ENCODE assay signal across 7 mouse cellular contexts in the genomic region with DNA sequence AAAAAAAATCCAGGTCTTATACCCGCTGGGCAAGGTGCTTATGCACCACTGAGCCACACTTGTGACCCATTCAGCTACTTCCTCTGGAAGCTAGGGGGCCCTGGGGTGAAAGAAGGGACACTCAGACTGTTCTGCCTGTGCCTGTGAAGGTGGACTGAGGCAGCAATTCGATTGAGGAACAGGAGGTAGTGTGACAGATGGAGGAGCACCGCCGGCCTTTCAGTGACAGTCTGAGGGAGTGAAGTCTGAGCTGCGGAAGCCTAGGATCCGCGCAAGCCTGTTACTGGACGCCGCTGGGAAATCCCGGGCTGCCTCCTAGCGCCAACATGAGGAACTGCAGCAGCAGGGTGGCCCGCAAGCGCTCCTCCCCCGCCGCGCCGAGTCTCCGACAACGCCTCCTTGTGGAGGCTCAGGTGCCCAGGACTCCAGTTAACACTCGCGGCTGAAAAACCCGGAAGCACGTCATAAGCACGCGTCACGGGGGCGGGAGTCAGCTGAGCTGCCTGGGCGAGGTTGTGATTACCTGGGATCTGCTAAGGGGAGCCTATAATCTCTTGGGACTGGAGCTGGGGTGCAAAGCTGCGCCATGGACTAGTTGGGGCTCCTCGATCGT. TPM values are rescaled to one million over a fixed set of nuclear protein-coding genes. Genes with fewer than 3 reads are reported as not detected.
DNase-seq lines count a peak whose midpoint lies in the region; ATAC-seq and TF ChIP-seq lines count a peak whose summit lies in the region.

Gene Vps18 (plus strand): TSS at position 471 of the 613 bp plus-strand sequence.

- intact Hi-C loops in left cerebral cortex, postnatal 4 days (cut with DNase I): loop anchor here (10.0 kb wide), 1 partner anchor 254 kb away; the partner anchor contains the start of gene Rpusd2

- peak; percentile 59; the same call in 1 of the 2 replicates for TF ChIP-seq POLR2A in small intestine, adult 2 months (IDR thresholded peaks at IDR 0.05; ENCODE audit: low read depth, low read length)

- H3K36me3 ChIP-seq in embryonic facial prominence, embryonic 10.5 days (replicated peaks): peaks cover 34% of the 10 kb centered on the region
- peaks cover 29% of the 10 kb centered on the region for H3K36me3 ChIP-seq in intestine, postnatal 0 days (ENCODE audit: control insufficient read depth, insufficient read depth)
- H3K36me3 ChIP-seq in midbrain, embryonic 12.5 days: peaks cover 26% of the 10 kb centered on the region
- H3K36me3 ChIP-seq in small intestine, adult 2 months (ENCODE audit: control insufficient read depth, insufficient read depth, low read length): peaks cover 28% of the 10 kb centered on the region

- H3K4me2 ChIP-seq in intestine, postnatal 0 days (replicated peaks; ENCODE audit: low read depth): peak within 1 kb of the TSS; percentile 84
- H3K4me2 ChIP-seq in midbrain, embryonic 12.5 days (replicated peaks): peak within 1 kb of the TSS; percentile 92

- H3K9ac ChIP-seq in intestine, postnatal 0 days (ENCODE audit: low read depth, low read length): peak within 1 kb of the TSS; percentile 82
- peak within 1 kb of the TSS; percentile 81 for H3K9ac ChIP-seq in midbrain, embryonic 12.5 days (replicated peaks)

- H3K4me1 ChIP-seq in embryonic facial prominence, embryonic 10.5 days: peaks cover 19% of the 10 kb centered on the region
- H3K4me1 ChIP-seq in intestine, postnatal 0 days (replicated peaks; ENCODE audit: control insufficient read depth, insufficient read depth, low read length): no peaks in the 10 kb centered on the region
- peaks cover 12% of the 10 kb centered on the region for H3K4me1 ChIP-seq in midbrain, embryonic 12.5 days
- H3K4me1 ChIP-seq in small intestine, adult 2 months (ENCODE audit: control insufficient read depth, insufficient read depth, insufficient read length, low read length): peaks cover 7% of the 10 kb centered on the region; the same call in 1 of the 2 replicates

- peak; percentile 99 for DNase-seq in adrenal gland, postnatal 10 days
- DNase-seq in embryonic facial prominence, embryonic 10.5 days (ENCODE audit: low spot score): peak; percentile 98
- peak; percentile 62 for DNase-seq in gonadal fat pad, adult 2 months (ENCODE audit: low read depth)
- peak; percentile 98 for DNase-seq in left cerebral cortex, postnatal 4 days

- peak; percentile 92 for ATAC-seq in intestine, postnatal 0 days
- peak; percentile 93 for ATAC-seq in midbrain, embryonic 12.5 days (ENCODE audit: low FRiP score, low read depth)

- 1% methylated on average over 31 of the region's 31 CpGs for WGBS in embryonic facial prominence, embryonic 10.5 days
- WGBS in intestine, postnatal 0 days: under 1% methylated on average over 31 of the region's 31 CpGs
- WGBS in midbrain, embryonic 12.5 days: under 1% methylated on average over 31 of the region's 31 CpGs
- 1% methylated on average over 31 of the region's 31 CpGs for WGBS in small intestine, adult 2 months

- peaks cover 7% of the 10 kb centered on the region; the same call in 1 of the 2 replicates for H3K27me3 ChIP-seq in embryonic facial prominence, embryonic 10.5 days (replicated peaks; ENCODE audit: low read depth, poor library complexity, severe bottlenecking)
- no peaks in the 10 kb centered on the region for H3K27me3 ChIP-seq in intestine, postnatal 0 days (replicated peaks; ENCODE audit: control insufficient read depth, insufficient read depth, low read length)
- no peaks in the 10 kb centered on the region for H3K27me3 ChIP-seq in midbrain, embryonic 12.5 days
- no peaks in the 10 kb centered on the region for H3K27me3 ChIP-seq in small intestine, adult 2 months (ENCODE audit: control insufficient read depth, insufficient read depth, low read length)

- H3K4me3 ChIP-seq in embryonic facial prominence, embryonic 10.5 days: peak within 1 kb of the TSS; percentile 70
- H3K4me3 ChIP-seq in intestine, postnatal 0 days (ENCODE audit: low read depth, low read length): peak within 1 kb of the TSS; percentile 72
- H3K4me3 ChIP-seq in midbrain, embryonic 12.5 days: peak within 1 kb of the TSS; percentile 70
- peak within 1 kb of the TSS; percentile 79 for H3K4me3 ChIP-seq in small intestine, adult 2 months (ENCODE audit: low read depth, low read length)

- TF ChIP-seq CTCF in intestine, postnatal 0 days (IDR thresholded peaks at IDR 0.05; ENCODE audit: low read depth): peak; percentile 100
- TF ChIP-seq CTCF in small intestine, adult 2 months (IDR thresholded peaks at IDR 0.05; ENCODE audit: extremely low read depth, insufficient read length, insufficient replicate concordance, low read depth, low read length): peak; percentile 99

- peak within 1 kb of the TSS; percentile 68 for H3K27ac ChIP-seq in embryonic facial prominence, embryonic 10.5 days (replicated peaks)
- H3K27ac ChIP-seq in intestine, postnatal 0 days (ENCODE audit: low read depth, low read length): peak within 1 kb of the TSS; percentile 91
- peak within 1 kb of the TSS; percentile 52; the same call in 1 of the 2 replicates for H3K27ac ChIP-seq in midbrain, embryonic 12.5 days (replicated peaks)
- H3K27ac ChIP-seq in small intestine, adult 2 months (ENCODE audit: insufficient read depth, low read depth, low read length): peak within 1 kb of the TSS; percentile 80

- no peaks in the 10 kb centered on the region for H3K9me3 ChIP-seq in embryonic facial prominence, embryonic 10.5 days
- H3K9me3 ChIP-seq in intestine, postnatal 0 days (ENCODE audit: control insufficient read depth): no peaks in the 10 kb centered on the region
- H3K9me3 ChIP-seq in midbrain, embryonic 12.5 days: no peaks in the 10 kb centered on the region

RNA-seq across cellular contexts. Expression of gene Vps18, which starts in this region (rescaled TPM):
- total RNA-seq in adrenal gland, postnatal 10 days (2021): 10 to 100 TPM; 16.0 to 17.7 TPM
- polyA plus RNA-seq in embryonic facial prominence, embryonic 10.5 days (2016; fragmentation: Nextera tagmentation; extraction: Ambion mirVana): 23.1 and 25.1 TPM in 2 replicates
- 23.3 and 23.6 TPM in 2 replicates for polyA plus RNA-seq in gonadal fat pad, adult 2 months (2012; rRNA removed)
- 21.8 and 24.3 TPM in 2 replicates for polyA plus RNA-seq in intestine, postnatal 0 days (2015; fragmentation: Nextera tagmentation; extraction: Ambion mirVana)
- total RNA-seq in left cerebral cortex, postnatal 4 days (2021): 10 to 100 TPM; 29.3 to 31.3 TPM
- 25.9 and 26.9 TPM in 2 replicates for polyA plus RNA-seq in midbrain, embryonic 12.5 days (2016; fragmentation: Nextera tagmentation; extraction: Ambion mirVana)
- polyA plus RNA-seq in small intestine, adult 2 months (2012; rRNA removed): 11.3 and 22.9 TPM in 2 replicates

Comparison
In these comparisons a context has a peak if more than half of its experiments do, and no peak if none do; other contexts are left out.
1. Peak in every context shown above with its lines: DNase-seq, ATAC-seq, H3K4me3 ChIP-seq and H3K27ac ChIP-seq.